Mouse (Mus musculus) kidney, adult 18-20 months (tissue): ENCODE data around the gene Wdr18.

Experiments used
- DNase-seq: peaks from one replicate; pipeline ENCODE4 v3.0.0; 2021

The Wdr18 gene

GRCm38 (mm10) chr10:79979401-79980155, 19.6 kb downstream of the Wdr18 start:
- no peak for DNase-seq

GRCm38 (mm10) chr10:79983205-79983604, 23.3 kb downstream of the Wdr18 start:
- no peak for DNase-seq

GRCm38 (mm10) chr10:79983670-79984069, 23.7 kb downstream of the Wdr18 start:
- DNase-seq: peak; percentile 81

GRCm38 (mm10) chr10:79984195-79984816, 24.4 kb downstream of the Wdr18 start, which contains the start of gene Tmem259:
Gene Tmem259, minus strand, starts transcription at chr10:79984330.
- DNase-seq: peak; percentile 91

GRCm38 (mm10) chr10:79984871-79985270, 24.9 kb downstream of the Wdr18 start:
- peak; percentile 96 for DNase-seq

GRCm38 (mm10) chr10:79985334-79986231, 25.6 kb downstream of the Wdr18 start:
- DNase-seq: peak; percentile 70

- DNase-seq: no peak
These were observed 26.4 kb downstream of the Wdr18 start for GRCm38 (mm10) chr10:79986232-79986878.

- DNase-seq: peak; percentile 90
These were observed 27.0 kb downstream of the Wdr18 start for GRCm38 (mm10) chr10:79986963-79987362.

- DNase-seq: no peak
These were observed 28.0 kb downstream of the Wdr18 start for GRCm38 (mm10) chr10:79987771-79988505.

- DNase-seq: peak; percentile 63
These were observed 28.7 kb downstream of the Wdr18 start, which contains the start of gene Cnn2 for GRCm38 (mm10) chr10:79988506-79989271. Gene Cnn2, plus strand, starts transcription at chr10:79988584.

- DNase-seq: no peak
These were observed 29.4 kb downstream of the Wdr18 start for GRCm38 (mm10) chr10:79989272-79989786.

- DNase-seq: no peak
These were observed 29.9 kb downstream of the Wdr18 start for GRCm38 (mm10) chr10:79989870-79990269.

GRCm38 (mm10) chr10:79991099-79991498, 31.1 kb downstream of the Wdr18 start:
- no peak for DNase-seq

GRCm38 (mm10) chr10:79991548-79991947, 31.6 kb downstream of the Wdr18 start:
- DNase-seq: no peak

- DNase-seq: peak; percentile 40
These were observed 34.6 kb downstream of the Wdr18 start for GRCm38 (mm10) chr10:79994397-79995115.

GRCm38 (mm10) chr10:79995636-79996035, 35.7 kb downstream of the Wdr18 start:
- DNase-seq: no peak

- DNase-seq: peak; percentile 97
These were observed 36.5 kb downstream of the Wdr18 start, which contains the start of gene Abca7 for GRCm38 (mm10) chr10:79996272-79997033. Gene Abca7, plus strand, starts transcription at chr10:79996494.

- DNase-seq: peak; percentile 65
These were observed 37.2 kb downstream of the Wdr18 start for GRCm38 (mm10) chr10:79997034-79997760.

- DNase-seq: no peak
These were observed 37.9 kb downstream of the Wdr18 start for GRCm38 (mm10) chr10:79997819-79998218.
